Mouse (Mus musculus): Measurements from ENCODE around the gene Fam102a.

DNA sequence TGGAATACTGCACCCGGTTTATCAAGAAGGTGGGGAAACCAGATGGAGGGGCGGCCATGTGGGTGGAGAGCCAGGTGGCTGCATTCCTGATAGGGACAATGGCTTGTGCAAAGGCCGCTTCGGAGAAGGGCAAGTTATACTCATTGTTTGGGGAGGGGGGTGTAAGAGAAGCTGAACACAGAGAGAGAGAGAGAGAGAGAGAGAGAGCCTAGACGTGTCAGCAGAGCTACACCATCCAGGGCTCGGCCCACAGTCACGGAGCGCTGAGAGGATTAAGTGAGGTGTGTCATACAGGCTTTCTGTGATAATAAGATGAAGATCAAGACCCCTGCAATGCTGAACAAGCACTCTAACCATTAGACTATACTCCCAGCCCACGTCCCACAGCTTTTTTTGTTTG is 27.2 kb upstream of the Fam102a start:
- TF ChIP-seq EP300 (IDR thresholded peaks at IDR 0.05; ENCODE audit: low read length) (no peak), POLR2A (IDR thresholded peaks at IDR 0.05; ENCODE audit: low read depth, low read length) (no peak), USF1 (IDR thresholded peaks at IDR 0.05; ENCODE audit: low read depth, low read length) (no peak)

All from CH12.LX (cell line).